Mouse (Mus musculus) forebrain, embryonic 11.5 days (tissue): ENCODE data around the gene Cdc42bpb. TPM values are rescaled to one million over a fixed set of nuclear protein-coding genes. Genes with fewer than 3 reads are reported as not detected.

Experiments used
- ATAC-seq: fragments of 200-750 bp; cut with Nextera tagmentation; replicated peaks from 2 replicates; pipeline ENCODE4 v1.8.0; 2017; ENCODE audit warnings: moderate TSS enrichment; ENCODE audit not compliant: low FRiP score
- DNase-seq: peaks from one replicate; pipeline ENCODE4 v3.0.0-alpha.2; 2017; ENCODE audit warnings: low spot score
- H3K27ac ChIP-seq: fragments of 300-500 bp; sonication (generic); 2 replicates; pipeline ENCODE4 v1.5.1; 2014; ENCODE audit warnings: low read depth, low read length
- H3K27me3 ChIP-seq: fragments of 300-500 bp; sonication (generic); 2 replicates; pipeline ENCODE4 v1.6.1; 2014; ENCODE audit warnings: mild to moderate bottlenecking, low read length, mixed read lengths; ENCODE audit not compliant: control insufficient read depth, insufficient read depth
- H3K36me3 ChIP-seq: fragments of 300-500 bp; sonication (generic); 2 replicates; pipeline ENCODE4 v1.6.1; 2014; ENCODE audit warnings: mild to moderate bottlenecking, low read length, moderate library complexity, mixed read lengths; ENCODE audit not compliant: control insufficient read depth, insufficient read depth
- H3K4me1 ChIP-seq: fragments of 300-500 bp; sonication (generic); replicated peaks from 2 replicates; pipeline ENCODE4 v1.6.1; 2014; ENCODE audit warnings: low read length, mixed read lengths; ENCODE audit not compliant: control insufficient read depth, insufficient read depth
- H3K4me2 ChIP-seq: fragments of 300-500 bp; sonication (generic); 2 replicates; pipeline ENCODE4 v1.6.1; 2014; ENCODE audit warnings: low read depth, mild to moderate bottlenecking, low read length, moderate library complexity, mixed read lengths; ENCODE audit not compliant: severe bottlenecking
- H3K4me3 ChIP-seq: fragments of 300-500 bp; sonication (generic); 2 replicates; pipeline ENCODE4 v1.5.1; 2014; ENCODE audit warnings: low read depth, low read length
- H3K9ac ChIP-seq: fragments of 300-500 bp; sonication (generic); 2 replicates; pipeline ENCODE4 v1.6.1; 2014; ENCODE audit warnings: low read length
- H3K9me3 ChIP-seq: fragments of 300-500 bp; sonication (generic); 2 replicates; pipeline ENCODE4 v1.6.1; 2016; ENCODE audit warnings: low read length, mixed read lengths; ENCODE audit not compliant: control insufficient read depth
- WGBS: fragments of 180-500 bp; shearing (Covaris S2); extraction: QIAGEN DNeasy Blood & Tissue Kit; methylation state at CpG from one replicate; pipeline ENCODE4 v1.1.7; 2014; 5-methylcytosine and 5-hydroxymethylcytosine counted together
- polyA plus RNA-seq: library from polyadenylated mRNA; unstranded; fragments of >200 nt; fragmentation: Nextera tagmentation; extraction: Ambion mirVana; gene quantifications from 2 replicates; pipeline ENCODE4 v1.2.1, GENCODE M21; 2014

Cdc42bpb gene
- polyA plus RNA-seq, 1 experiment from 2014 or later = 44.0 TPM

- WGBS = 87% methylated on average over 14 of the region's 14 CpGs
- Histone ChIP-seq H3K27ac (no peak overlapping the region), H3K4me1 (no peaks in the 10 kb centered on the region), H3K9ac (no peak overlapping the region), H3K4me2 (no peak overlapping the region), H3K27me3 (no peaks in the 10 kb centered on the region), H3K9me3 (no peaks in the 10 kb centered on the region), H3K36me3 (peaks cover 9% of the 10 kb centered on the region; the same call in 1 of the 2 replicates), H3K4me3 (no peak overlapping the region)
- ATAC-seq = no peak
- no peak for DNase-seq
Measured at GRCm38 (mm10) chr12:111309931-111310330, 67.6 kb downstream of the Cdc42bpb start.

DNA sequence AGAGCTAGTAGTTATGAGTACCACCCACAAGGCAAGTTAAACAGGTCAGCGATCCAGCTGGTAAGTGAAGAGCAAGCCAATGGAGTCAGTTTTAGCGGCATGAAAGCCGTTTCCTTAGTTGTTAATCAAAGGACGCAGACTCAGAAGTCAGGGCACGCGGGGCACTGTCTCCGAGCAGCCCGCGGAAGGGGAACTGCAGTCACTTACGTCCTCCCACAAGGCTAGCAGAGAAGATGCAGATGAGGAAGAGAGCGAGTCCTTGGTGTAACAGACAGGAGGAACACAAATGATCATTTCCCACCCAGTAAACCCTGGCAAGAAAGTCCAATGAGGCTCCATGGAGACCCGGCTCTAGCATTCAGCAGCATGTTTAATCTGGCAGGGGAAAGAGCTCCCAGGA lies 68.3 kb downstream of the Cdc42bpb start:
- Histone ChIP-seq H3K4me3 (no peak overlapping the region), H3K36me3 (peaks cover 14% of the 10 kb centered on the region; the same call in 1 of the 2 replicates)

DNA sequence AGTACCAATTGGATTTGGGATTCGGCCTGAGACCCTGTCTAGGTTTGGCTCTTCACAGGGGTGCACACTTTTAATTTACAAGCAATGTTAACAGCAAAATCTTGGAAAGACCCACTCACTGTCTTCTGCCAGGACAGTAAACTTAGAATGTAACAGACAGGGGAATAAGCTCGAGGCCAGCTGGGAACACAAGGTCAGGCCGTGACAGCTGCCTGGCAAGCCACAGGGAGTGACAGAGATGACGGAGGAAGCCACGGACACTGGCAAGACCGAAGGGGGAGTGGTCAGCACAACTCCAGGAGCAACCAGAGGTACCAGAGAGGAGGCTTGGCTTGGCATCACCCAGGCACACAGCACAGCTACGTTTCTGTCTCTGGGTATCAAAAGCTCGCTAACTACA lies 70.7 kb downstream of the Cdc42bpb start:
- H3K36me3 ChIP-seq = peaks cover 15% of the 10 kb centered on the region; the same call in 1 of the 2 replicates
- H3K4me2 ChIP-seq = no peak overlapping the region
- DNase-seq (no peak), ATAC-seq (no peak)
- H3K9ac ChIP-seq = no peak overlapping the region
- H3K9me3 ChIP-seq = no peaks in the 10 kb centered on the region
- no peak overlapping the region for H3K27ac ChIP-seq
- 88% methylated on average over 8 of the region's 8 CpGs for WGBS
- H3K27me3 ChIP-seq = no peaks in the 10 kb centered on the region
- H3K4me1 ChIP-seq = no peaks in the 10 kb centered on the region
- H3K4me3 ChIP-seq = no peak overlapping the region

More for the DNA sequence above, 68.3 kb downstream of the Cdc42bpb start:
- Histone ChIP-seq H3K27me3 (no peaks in the 10 kb centered on the region), H3K27ac (no peak overlapping the region), H3K4me2 (no peak overlapping the region), H3K9me3 (no peaks in the 10 kb centered on the region), H3K4me1 (no peaks in the 10 kb centered on the region), H3K9ac (no peak overlapping the region)
- DNase-seq = no peak
- ATAC-seq = no peak
- WGBS = 89% methylated on average over 12 of the region's 12 CpGs

DNA sequence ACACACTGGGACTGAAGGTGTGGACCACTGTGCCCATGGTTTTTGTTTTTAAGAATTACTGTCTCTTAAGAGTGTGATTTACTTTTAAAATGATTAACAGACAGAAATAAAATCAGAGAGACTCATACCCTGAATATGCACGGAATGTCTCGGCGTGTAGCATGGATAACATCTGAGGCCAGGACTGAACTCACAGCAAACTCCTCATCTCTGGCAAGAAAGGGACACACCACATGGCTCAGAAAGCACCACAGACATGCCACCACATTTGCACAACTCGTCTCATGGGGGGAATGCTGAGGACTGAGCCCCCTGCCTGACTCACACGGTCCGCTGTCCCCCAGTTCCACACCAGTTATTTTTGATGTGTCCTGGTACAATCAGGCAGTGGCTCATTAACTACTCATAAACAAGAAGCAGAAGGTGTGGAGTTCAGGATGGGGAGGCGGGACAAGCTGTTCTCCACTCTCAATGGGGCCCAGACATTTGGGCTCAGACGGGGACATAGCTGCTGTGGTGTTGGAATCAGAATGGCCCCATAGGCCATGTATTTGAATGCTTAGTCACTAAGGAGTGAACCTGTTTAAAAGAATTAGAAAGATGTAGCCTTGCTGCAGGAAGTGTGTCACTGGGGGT lies 73.7 kb downstream of the Cdc42bpb start:
- Histone ChIP-seq H3K36me3 (peaks cover 16% of the 10 kb centered on the region; the same call in 1 of the 2 replicates), H3K27me3 (no peaks in the 10 kb centered on the region), H3K4me3 (no peak overlapping the region), H3K9ac (no peak overlapping the region), H3K4me2 (no peak overlapping the region), H3K27ac (no peak overlapping the region), H3K4me1 (no peaks in the 10 kb centered on the region), H3K9me3 (no peaks in the 10 kb centered on the region)
- no peak for DNase-seq
- 94% methylated on average over 8 of the region's 8 CpGs for WGBS
- ATAC-seq = no peak

DNA sequence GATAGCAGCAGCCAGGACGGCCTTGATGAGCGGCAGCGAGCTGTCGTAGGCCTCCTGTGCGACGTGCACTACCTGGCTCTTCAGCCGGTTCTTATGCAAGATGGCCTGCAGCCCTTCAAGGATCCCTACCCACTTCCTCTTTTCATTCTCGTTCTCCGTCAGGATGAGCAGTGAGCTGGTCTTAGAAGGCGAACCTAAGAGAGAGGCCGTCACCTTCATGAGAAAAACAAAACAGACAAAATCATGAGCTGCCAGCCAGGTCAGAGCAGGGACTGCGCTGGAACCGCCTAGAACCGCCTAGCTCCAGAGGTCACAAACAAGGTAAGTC lies 75.5 kb downstream of the Cdc42bpb start:
- no peak overlapping the region for H3K9ac ChIP-seq
- peaks cover 18% of the 10 kb centered on the region; the same call in 1 of the 2 replicates for H3K36me3 ChIP-seq
- no peaks in the 10 kb centered on the region for H3K9me3 ChIP-seq
- 96% methylated on average over 14 of the region's 14 CpGs for WGBS
- H3K4me3 ChIP-seq = no peak overlapping the region
- H3K4me1 ChIP-seq = no peaks in the 10 kb centered on the region
- no peak overlapping the region for H3K27ac ChIP-seq
- no peaks in the 10 kb centered on the region for H3K27me3 ChIP-seq
- DNase-seq = no peak
- H3K4me2 ChIP-seq = no peak overlapping the region
- ATAC-seq = no peak

DNA sequence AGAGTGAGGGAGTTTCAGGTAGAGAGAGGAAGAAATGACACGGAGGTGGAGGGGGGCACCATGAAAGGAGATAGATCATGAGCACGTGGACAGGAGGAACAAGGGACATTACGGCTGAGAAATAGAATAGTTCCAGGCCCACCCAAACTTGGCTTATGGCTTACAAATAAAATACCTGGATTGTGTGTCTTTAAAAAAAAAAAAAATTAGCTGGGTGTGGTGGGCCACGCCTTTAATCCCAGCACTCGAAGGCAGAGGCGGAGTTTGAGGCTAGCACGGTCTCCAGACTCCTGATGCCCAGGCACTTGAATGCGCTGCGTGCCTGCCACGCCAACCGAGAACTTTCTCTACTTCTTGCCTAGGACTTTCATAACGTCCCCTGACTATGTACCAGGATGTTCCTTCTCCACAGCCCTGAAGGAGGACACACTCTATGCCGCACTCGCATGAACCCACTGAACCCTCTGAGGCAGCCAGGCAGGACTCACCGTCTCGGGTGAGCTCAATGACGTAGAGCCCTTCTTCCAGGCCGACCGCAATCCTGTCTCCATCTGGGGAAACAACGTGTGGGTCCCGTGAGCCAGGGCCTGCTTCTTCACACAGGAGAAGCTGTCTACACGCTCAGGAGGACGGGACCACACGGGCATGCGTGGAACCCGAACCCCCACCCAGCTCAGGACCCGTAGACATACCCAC lies 76.0 kb downstream of the Cdc42bpb start:
- WGBS = 95% methylated on average over 27 of the region's 27 CpGs
- no peak overlapping the region for H3K4me2 ChIP-seq
- no peaks in the 10 kb centered on the region for H3K4me1 ChIP-seq
- H3K36me3 ChIP-seq = peaks cover 18% of the 10 kb centered on the region; the same call in 1 of the 2 replicates
- H3K4me3 ChIP-seq = no peak overlapping the region
- no peak overlapping the region for H3K27ac ChIP-seq
- DNase-seq = no peak
- no peak for ATAC-seq
- H3K9ac ChIP-seq = no peak overlapping the region
- H3K9me3 ChIP-seq = no peaks in the 10 kb centered on the region
- H3K27me3 ChIP-seq = no peaks in the 10 kb centered on the region

- ATAC-seq (no peak), DNase-seq (no peak)
- WGBS = 96% methylated on average over 12 of the region's 12 CpGs
- no peaks in the 10 kb centered on the region for H3K9me3 ChIP-seq
- H3K4me3 ChIP-seq = no peak overlapping the region
- no peak overlapping the region for H3K4me2 ChIP-seq
- no peak overlapping the region for H3K27ac ChIP-seq
- H3K36me3 ChIP-seq = peaks cover 10% of the 10 kb centered on the region
- no peaks in the 10 kb centered on the region for H3K27me3 ChIP-seq
- no peaks in the 10 kb centered on the region for H3K4me1 ChIP-seq
- no peak overlapping the region for H3K9ac ChIP-seq
Measured at GRCm38 (mm10) chr12:111293025-111293424, 84.5 kb downstream of the Cdc42bpb start.

- DNase-seq = no peak
- Histone ChIP-seq H3K4me3 (no peak overlapping the region; the same call in 1 of the 2 replicates), H3K4me2 (peak overlapping the region; percentile 37), H3K27me3 (no peaks in the 10 kb centered on the region), H3K9me3 (no peaks in the 10 kb centered on the region), H3K36me3 (no peaks in the 10 kb centered on the region), H3K27ac (no peak overlapping the region), H3K4me1 (peaks cover 4% of the 10 kb centered on the region; the same call in 1 of the 2 replicates), H3K9ac (peak overlapping the region; percentile 23)
- 0 out of 2 replicates have a peak, but pooled peaks have one; percentile 7 for ATAC-seq
- 21% methylated on average over 10 of the region's 10 CpGs for WGBS
Measured at GRCm38 (mm10) chr12:111284532-111284931, 93.0 kb downstream of the Cdc42bpb start.
